Mouse (Mus musculus): ENCODE measurements around the gene Tipin.
"Not testable (repeated sequence)": the region's sequence is repeated elsewhere in the genome, so short reads cannot be mapped to it uniquely, and the experiment has no call there.

The Tipin gene

DNA sequence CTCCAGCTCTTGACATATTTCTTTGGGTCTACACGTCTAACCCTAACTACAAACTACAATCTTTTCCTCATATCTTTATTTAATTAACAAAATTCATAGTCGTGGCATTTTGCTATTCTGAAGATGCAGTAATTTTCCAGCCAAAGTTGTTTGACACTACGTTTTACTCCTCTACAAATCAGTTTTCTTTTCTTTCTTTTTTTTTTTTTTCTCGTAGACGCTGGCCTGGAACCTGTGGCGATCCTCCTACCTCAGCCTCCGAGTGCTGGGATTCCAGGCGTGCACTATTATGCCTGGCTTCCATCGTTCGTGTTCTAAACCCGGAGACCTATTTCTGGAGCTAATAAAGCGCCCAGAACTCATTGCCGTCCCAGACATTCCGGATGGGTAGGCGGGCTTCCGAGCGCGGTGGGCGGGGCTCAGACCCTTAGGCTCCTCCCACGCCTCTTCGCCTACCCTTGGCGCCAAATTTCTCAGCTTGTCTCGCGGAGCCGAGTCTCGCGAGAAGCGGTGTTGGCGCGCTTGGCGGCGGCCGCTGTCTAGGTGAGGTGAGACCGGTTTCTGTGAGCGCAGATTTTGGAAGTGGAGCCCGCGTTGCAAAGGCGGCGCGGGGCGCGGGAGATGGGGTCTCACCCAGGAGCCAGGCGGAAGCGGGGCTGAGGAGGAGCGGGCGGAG lies at the start of gene Tipin:
TSS of gene Tipin (plus strand) at position 477 of the 676 bp plus-strand sequence.
- in situ Hi-C loops (cut with MseI, MboI), result no loop called here

GRCm38 (mm10) chr9:64231674-64232073 lies 49.7 kb upstream of the Tipin start:
- in situ Hi-C loops (cut with MseI, MboI), result no loop called here

DNA sequence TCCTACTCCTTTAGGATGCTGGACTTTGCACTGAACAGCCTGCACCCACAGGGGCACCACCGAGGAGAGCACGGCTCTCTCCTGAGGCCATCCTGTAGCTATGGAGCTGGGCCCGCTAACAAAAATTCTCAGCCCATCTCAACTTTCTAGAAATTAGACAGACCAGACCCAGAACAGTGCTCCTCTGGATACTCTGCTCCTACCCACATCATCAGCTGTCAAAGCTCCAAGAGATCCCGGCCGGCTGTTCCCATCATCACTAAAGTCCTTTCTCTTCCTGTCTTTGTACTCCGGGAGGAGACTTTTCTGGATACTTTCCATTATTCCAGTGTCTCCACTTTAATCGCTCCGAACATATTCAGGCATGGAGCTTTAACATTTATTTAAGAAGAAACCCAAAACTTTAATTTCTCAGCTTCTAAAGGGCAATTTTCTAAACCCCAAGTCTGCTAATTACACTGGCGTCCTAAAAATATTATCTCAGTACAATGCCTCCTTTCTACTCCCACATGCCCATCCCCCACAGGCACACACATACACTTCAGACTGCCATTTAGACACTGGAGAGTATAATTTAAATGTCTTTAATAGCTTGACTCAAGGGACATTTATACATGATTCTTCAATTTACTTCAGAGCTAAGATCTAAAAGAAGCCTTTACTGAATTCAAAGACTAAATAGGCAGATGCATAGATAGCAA lies 49.0 kb upstream of the Tipin start:
- in situ Hi-C loops (cut with MseI, MboI), result no loop called here

- in situ Hi-C loops (cut with MseI, MboI), result no loop called here
These were observed 47.7 kb upstream of the Tipin start for GRCm38 (mm10) chr9:64233656-64234055.

GRCm38 (mm10) chr9:64234768-64235435 lies 46.5 kb upstream of the Tipin start, which contains the start of gene Uchl4:
Gene Uchl4 (plus strand): TSS chr9:64235201.
- in situ Hi-C loops (cut with MseI, MboI), result no loop called here

DNA sequence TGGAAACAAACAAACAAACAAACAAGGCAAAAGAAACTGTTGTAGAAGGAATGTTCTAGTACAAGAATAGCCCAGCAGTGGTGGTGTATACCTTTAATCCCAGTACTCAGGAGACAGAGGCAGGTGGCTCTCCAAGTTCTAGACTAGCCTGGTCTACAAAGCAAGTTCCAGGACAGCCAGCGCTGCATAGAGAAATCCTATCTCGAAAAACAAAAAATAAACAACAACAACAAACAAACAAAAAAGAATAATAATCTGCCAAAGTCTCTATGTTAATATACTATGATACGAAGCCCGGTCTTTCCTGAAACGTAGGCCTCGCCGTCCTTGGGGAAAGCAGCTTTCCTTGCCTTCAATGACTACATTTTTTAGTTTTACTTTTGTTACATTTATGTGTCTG lies 45.3 kb upstream of the Tipin start:
- in situ Hi-C loops (cut with MseI, MboI), result no loop called here

DNA sequence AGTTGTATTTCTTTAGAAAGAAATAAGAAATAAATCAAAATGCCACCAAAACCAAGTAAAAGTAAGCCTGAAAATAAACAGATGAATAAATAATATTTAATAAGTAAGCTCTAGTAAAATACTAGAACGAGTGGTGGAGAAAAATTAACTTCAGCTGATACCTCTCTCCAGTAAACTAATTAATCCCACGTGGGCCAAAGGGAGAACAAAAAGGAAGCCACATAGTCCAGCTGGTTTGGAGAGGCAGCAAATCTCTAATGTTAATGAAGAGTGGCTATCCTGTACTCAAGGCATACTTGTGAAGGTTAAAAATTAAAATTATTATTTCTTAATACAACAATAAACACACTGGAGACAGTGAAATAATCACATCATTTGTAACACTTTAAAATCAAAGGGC lies 41.3 kb upstream of the Tipin start:
- in situ Hi-C loops (cut with MseI, MboI), result no loop called here

GRCm38 (mm10) chr9:64240681-64241080 lies 40.7 kb upstream of the Tipin start:
- in situ Hi-C loops (cut with MseI, MboI), result no loop called here

GRCm38 (mm10) chr9:64242381-64242831 lies 39.0 kb upstream of the Tipin start:
- in situ Hi-C loops (cut with MseI, MboI), result no loop called here

DNA sequence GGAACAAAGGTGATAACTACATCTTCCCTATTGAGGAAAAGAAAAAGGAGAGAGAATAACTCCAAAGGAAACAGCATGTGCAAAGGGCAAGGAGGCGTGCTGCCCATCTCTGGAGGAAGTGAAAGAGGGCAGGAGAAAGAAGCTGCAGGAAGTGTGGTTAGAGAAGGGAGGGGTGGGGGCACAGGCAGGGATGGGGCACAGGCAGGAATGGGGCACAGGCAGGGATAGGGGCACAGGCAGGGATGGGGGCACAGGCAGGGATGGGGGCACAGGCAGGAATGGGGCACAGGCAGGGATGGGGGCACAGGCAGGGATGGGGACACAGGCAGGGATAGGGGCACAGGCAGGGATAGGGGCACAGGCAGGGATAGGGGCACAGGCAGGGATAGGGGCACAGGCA lies 32.0 kb upstream of the Tipin start:
- in situ Hi-C loops (cut with MseI, MboI), result no loop called here

DNA sequence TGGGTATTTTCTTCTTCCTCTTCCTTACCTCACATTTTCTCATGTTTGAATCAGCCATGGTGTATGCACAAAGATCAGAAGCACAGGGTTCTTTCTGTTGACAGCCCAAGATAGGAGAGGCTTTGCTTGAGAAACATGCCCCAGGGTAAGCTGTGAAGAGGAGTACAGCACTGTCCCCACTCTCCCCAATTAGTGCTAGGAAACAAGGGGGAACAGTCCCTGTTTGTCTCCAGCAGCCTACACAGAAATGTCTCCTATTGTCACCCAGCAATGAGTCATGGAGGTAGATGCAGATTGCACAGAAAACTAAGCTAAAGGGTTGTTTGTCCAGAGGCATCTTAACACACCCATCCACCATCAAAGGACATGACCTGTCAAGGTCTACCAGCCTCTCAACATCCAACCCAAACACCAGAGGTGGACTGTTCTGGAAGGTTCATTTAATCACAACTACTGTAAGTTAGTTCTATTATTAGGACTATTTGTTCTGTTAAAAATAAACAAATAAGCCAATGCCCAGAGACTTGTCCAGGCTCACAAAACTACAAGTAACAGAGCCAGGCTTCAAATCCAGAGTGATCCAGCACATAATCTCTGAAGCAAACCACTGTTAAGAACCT lies 31.2 kb upstream of the Tipin start:
- in situ Hi-C loops (cut with MseI, MboI), result no loop called here

DNA sequence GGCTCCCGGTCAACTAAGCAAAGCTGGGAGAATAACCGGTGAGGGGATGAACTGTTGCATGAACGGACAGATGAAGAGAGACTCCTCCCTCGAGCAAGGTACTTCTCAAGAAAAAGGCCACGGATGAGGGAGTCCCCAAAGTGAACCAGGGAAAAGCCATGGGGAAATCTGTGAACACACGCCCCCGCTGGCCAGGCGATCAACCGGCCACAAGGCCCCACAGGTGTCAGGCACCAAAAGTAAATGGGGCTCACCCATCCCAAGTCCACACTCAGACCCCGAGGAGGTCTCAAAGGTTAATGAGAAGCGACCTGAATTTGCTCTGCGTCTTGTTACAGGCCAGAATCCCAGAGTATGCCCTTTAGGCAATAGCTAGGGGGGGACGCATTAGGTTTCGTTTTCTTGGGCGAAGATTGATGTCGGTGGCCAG lies 28.8 kb upstream of the Tipin start:
- in situ Hi-C loops (cut with MseI, MboI), result no loop called here

GRCm38 (mm10) chr9:64253021-64253904 lies 28.1 kb upstream of the Tipin start, which contains the start of gene Map2k1:
Gene Map2k1 (minus strand): TSS chr9:64253631.
- in situ Hi-C loops (cut with MseI, MboI), result no loop called here

DNA sequence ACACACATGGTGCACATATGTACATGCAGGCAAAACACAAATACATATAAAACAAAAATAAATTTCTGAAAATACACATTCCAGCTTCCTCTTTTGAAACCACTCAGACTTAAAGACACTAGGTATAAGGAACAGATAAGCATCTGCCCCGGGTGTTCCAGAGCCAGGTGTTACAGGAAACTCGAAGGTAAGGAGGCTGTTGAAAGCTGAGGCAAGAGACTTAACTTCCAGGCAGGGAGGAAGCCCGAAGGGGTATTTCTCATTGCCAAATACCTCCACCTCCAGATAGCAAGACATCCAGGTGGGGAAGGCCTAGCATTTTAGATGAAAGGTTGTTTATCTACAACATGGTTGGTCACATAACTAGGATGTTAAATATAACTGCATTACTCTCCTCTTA lies 26.0 kb upstream of the Tipin start:
- in situ Hi-C loops (cut with MseI, MboI), result no loop called here

- in situ Hi-C loops (cut with MseI, MboI), result no loop called here
These were observed 25.2 kb upstream of the Tipin start for GRCm38 (mm10) chr9:64256204-64256603.

- in situ Hi-C loops (cut with MseI, MboI), result no loop called here
These were observed 21.5 kb upstream of the Tipin start for GRCm38 (mm10) chr9:64259906-64260305.

DNA sequence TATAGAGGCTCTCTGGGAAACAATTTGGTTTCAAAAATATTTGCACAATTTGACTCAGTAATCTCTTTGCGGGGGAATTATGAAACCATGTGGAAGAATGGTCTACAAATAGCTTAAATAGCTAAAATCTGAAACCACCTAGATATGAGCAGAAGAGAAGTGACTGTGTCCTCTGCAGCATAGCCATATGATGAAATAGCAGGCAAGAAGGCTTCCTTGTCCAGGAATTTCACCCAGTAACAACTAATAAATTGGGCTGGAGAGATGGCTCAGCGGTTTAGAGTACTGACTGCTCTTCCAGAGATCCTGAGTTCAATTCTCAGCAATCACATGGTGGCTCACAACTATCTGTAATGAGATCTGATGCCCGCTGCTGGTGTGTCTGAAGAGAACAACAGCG lies 20.4 kb upstream of the Tipin start:
- in situ Hi-C loops (cut with MseI, MboI), result no loop called here

DNA sequence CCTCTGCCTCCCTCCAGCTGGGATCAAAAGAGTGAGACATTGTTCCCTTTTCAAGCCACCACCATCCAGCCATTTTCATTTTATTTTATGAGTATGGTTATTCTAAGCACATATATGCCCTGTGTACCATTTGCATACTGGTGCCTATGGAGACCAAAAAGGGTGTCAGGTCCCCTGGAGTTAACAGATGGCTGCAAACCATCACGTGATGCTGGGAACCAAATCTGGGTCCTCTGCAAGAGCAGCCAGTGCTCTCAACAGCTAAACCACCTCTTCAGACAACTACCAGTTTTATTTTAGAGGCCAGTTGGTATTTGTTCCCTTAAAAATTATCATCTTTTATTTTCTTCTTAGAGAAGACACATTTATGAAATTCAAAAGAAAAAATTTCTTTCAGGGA lies 16.6 kb upstream of the Tipin start:
- in situ Hi-C loops (cut with MseI, MboI), result no loop called here

- in situ Hi-C loops (cut with MseI, MboI), result no loop called here
These were observed 14.2 kb upstream of the Tipin start for GRCm38 (mm10) chr9:64267231-64267630.

DNA sequence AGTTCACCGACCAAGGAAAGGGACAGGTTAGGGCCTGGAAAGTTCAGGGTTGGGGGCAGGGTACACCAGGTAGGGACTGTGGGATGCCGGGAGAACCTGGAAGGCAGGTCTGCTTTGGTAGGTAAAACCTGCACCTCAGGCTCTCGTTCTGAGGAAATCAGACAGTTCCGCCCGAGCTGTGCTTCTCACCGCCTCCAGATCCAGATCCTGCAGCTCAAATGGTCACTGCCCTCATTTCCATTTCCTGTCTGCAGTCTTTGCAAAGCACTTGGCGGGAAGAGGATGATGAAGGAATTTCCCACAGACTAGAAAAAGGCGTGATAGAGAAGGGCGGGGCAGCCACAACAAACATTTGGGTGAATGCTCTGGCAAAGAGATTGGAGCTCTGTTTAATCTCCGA lies 13.2 kb upstream of the Tipin start:
- in situ Hi-C loops (cut with MseI, MboI), result no loop called here

GRCm38 (mm10) chr9:64268836-64269235 lies 12.5 kb upstream of the Tipin start:
- in situ Hi-C loops (cut with MseI, MboI), result not testable (repeated sequence)
